Mouse (Mus musculus) lung, postnatal 14 days (tissue): ENCODE measurements at regions not wholly inside any gene's neighbourhood (a gene's known extent, or its start where the extent isn't known, plus 50 kb on each side); places are given as distances from the start of the nearest gene placed in this dataset.
"Not testable (repeated sequence)": the region's sequence is repeated elsewhere in the genome, so short reads cannot be mapped to it uniquely, and the experiment has no call there.

Experiments
- DNase-seq: peaks from one replicate; pipeline ENCODE4 v3.0.0; 2021

- no peak for DNase-seq
These were observed 55.2 kb downstream of the Rdh14 start for GRCm38 (mm10) chr12:10445738-10446137.

GRCm38 (mm10) chr12:10457960-10458655 lies 67.5 kb downstream of the Rdh14 start:
- no peak for DNase-seq

- DNase-seq = no peak
These were observed 71.2 kb downstream of the Rdh14 start for GRCm38 (mm10) chr12:10461796-10462195.

GRCm38 (mm10) chr12:10462956-10463355 lies 72.4 kb downstream of the Rdh14 start:
- DNase-seq = no peak

- no peak for DNase-seq
These were observed 83.4 kb downstream of the Rdh14 start for GRCm38 (mm10) chr12:10473986-10474385.

GRCm38 (mm10) chr12:10480781-10481180 lies 90.2 kb downstream of the Rdh14 start:
- no peak for DNase-seq

GRCm38 (mm10) chr12:10482294-10483010 lies 91.9 kb downstream of the Rdh14 start:
- DNase-seq = no peak

- DNase-seq = no peak
These were observed 116.1 kb downstream of the Rdh14 start for GRCm38 (mm10) chr12:10506721-10507120.

GRCm38 (mm10) chr12:10513526-10513925 lies 123.0 kb downstream of the Rdh14 start:
- no peak for DNase-seq

GRCm38 (mm10) chr12:10514278-10514677 lies 123.7 kb downstream of the Rdh14 start:
- no peak for DNase-seq

- peak; percentile 14 for DNase-seq
These were observed 134.1 kb downstream of the Rdh14 start for GRCm38 (mm10) chr12:10524509-10525286.

GRCm38 (mm10) chr12:10525934-10526333 lies 135.4 kb downstream of the Rdh14 start:
- no peak for DNase-seq

GRCm38 (mm10) chr12:10529077-10529476 lies 138.5 kb downstream of the Rdh14 start:
- DNase-seq = no peak

GRCm38 (mm10) chr12:10530996-10531395 lies 140.4 kb downstream of the Rdh14 start:
- DNase-seq = no peak

GRCm38 (mm10) chr12:10533971-10534370 lies 143.4 kb downstream of the Rdh14 start:
- no peak for DNase-seq

GRCm38 (mm10) chr12:10536239-10536638 lies 145.7 kb downstream of the Rdh14 start:
- no peak for DNase-seq

- peak; percentile 80 for DNase-seq
These were observed 146.5 kb downstream of the Rdh14 start for GRCm38 (mm10) chr12:10537069-10537468.

GRCm38 (mm10) chr12:10549481-10550201 lies 159.1 kb downstream of the Rdh14 start:
- no peak for DNase-seq

- not testable (repeated sequence) for DNase-seq
These were observed 164.1 kb downstream of the Rdh14 start for GRCm38 (mm10) chr12:10554701-10555100.

- no peak for DNase-seq
These were observed 172.4 kb downstream of the Rdh14 start for GRCm38 (mm10) chr12:10562966-10563365.

- no peak for DNase-seq
These were observed 177.3 kb downstream of the Rdh14 start for GRCm38 (mm10) chr12:10567881-10568280.

- DNase-seq = no peak
These were observed 181.2 kb downstream of the Rdh14 start for GRCm38 (mm10) chr12:10571643-10572377.

- no peak for DNase-seq
These were observed 181.7 kb downstream of the Rdh14 start for GRCm38 (mm10) chr12:10572378-10572650.
